Mouse (Mus musculus) limb, embryonic 13.5 days (tissue): ENCODE results near the gene Dnajc16. TPM values are rescaled to one million over a fixed set of nuclear protein-coding genes. Genes with fewer than 3 reads are reported as not detected.

Source experiments
- ATAC-seq: fragments of 200-750 bp; cut with Nextera tagmentation; 2 replicates; pipeline ENCODE4 v1.8.0; 2017; ENCODE audit warnings: low read depth, moderate number of reproducible peaks, moderate TSS enrichment; ENCODE audit not compliant: low FRiP score
- H3K27ac ChIP-seq: fragments of 300-500 bp; sonication (generic); 2 replicates; pipeline ENCODE4 v1.5.1; 2015; ENCODE audit warnings: inconsistent platforms, mild to moderate bottlenecking, moderate library complexity
- H3K27me3 ChIP-seq: fragments of 300-500 bp; sonication (generic); 2 replicates; pipeline ENCODE4 v1.6.1; 2015; ENCODE audit warnings: mild to moderate bottlenecking, inconsistent platforms
- H3K36me3 ChIP-seq: fragments of 300-500 bp; sonication (generic); 2 replicates; pipeline ENCODE4 v1.6.1; 2015; ENCODE audit warnings: inconsistent platforms, mild to moderate bottlenecking, moderate library complexity
- H3K4me1 ChIP-seq: fragments of 300-500 bp; sonication (generic); 2 replicates; pipeline ENCODE4 v1.6.1; 2015; ENCODE audit warnings: inconsistent platforms
- H3K4me2 ChIP-seq: fragments of 300-500 bp; sonication (generic); replicated peaks from 2 replicates; pipeline ENCODE4 v1.6.1; 2015; ENCODE audit warnings: inconsistent platforms, mild to moderate bottlenecking, moderate library complexity
- H3K4me3 ChIP-seq: fragments of 300-500 bp; sonication (generic); 2 replicates; pipeline ENCODE4 v1.5.1; 2015; ENCODE audit warnings: moderate library complexity, mild to moderate bottlenecking, inconsistent platforms
- H3K9ac ChIP-seq: fragments of 300-500 bp; sonication (generic); 2 replicates; pipeline ENCODE4 v1.6.1; 2015; ENCODE audit warnings: mild to moderate bottlenecking, inconsistent platforms
- H3K9me3 ChIP-seq: fragments of 300-500 bp; sonication (generic); 2 replicates; pipeline ENCODE4 v1.6.1; 2016; ENCODE audit warnings: inconsistent platforms
- WGBS: fragments of 180-500 bp; shearing (Covaris S2); methylation state at CpG from one replicate; pipeline ENCODE4 v1.1.7; 2015; 5-methylcytosine and 5-hydroxymethylcytosine counted together
- polyA plus RNA-seq: library from polyadenylated mRNA; unstranded; fragments of >200 nt; fragmentation: Nextera tagmentation; extraction: Ambion mirVana; gene quantifications from 2 replicates; pipeline ENCODE4 v1.2.1, GENCODE M21; 2015

Gene Dnajc16
- polyA plus RNA-seq, 1 experiment from 2014 or later = 3.4 TPM

GRCm38 (mm10) chr4:141793282-141794151 lies 2.8 kb upstream of the Dnajc16 start, which contains the start of gene Casp9:
Casp9 (plus strand) TSS chr4:141793612.
- peak within 1 kb of the TSS; percentile 69 for H3K4me3 ChIP-seq
- H3K4me1 ChIP-seq = peaks cover 28% of the 10 kb centered on the region
- ATAC-seq = peak; percentile 80
- H3K4me2 ChIP-seq = peak within 1 kb of the TSS; percentile 69
- peak within 1 kb of the TSS; percentile 74 for H3K9ac ChIP-seq
- H3K27me3 ChIP-seq = no peaks in the 10 kb centered on the region
- H3K27ac ChIP-seq = peak within 1 kb of the TSS; percentile 88
- H3K9me3 ChIP-seq = no peaks in the 10 kb centered on the region
- WGBS = under 1% methylated on average over 74 of the region's 80 CpGs
- H3K36me3 ChIP-seq = peaks cover 18% of the 10 kb centered on the region

DNA sequence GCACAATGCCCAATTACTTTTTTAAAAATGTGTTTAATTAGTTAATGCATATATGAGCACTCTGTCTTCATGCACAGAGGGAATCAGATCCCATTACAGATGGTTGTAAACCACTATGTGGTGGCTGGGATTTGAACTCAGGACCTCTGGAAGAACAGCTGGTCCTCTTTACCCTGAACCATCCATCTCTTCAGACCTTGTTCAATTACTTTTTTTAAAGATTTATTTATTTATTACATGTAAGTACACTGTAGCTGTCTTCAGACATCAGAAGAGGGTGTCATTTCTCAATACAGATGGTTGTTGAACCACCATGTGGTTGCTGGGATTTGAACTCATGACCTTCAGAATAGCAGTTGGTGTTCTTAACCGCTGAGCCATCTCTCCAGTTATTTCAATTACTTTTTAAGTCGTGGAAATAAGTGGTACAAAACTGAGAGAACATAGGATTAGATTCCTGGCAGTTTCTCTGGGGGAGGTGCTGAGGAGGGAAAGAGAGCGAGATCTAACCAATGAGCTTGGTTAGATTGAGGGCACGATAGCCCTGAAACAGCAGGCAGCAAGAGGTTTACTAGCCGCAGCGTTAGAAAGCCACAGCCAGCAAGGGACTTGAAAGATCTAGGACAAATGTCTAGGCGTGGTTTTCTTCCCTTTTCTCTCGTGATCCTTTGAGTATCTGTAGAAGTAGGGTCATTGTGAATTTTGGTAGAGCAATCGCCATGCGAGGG lies 2.0 kb upstream of the Dnajc16 start:
- H3K36me3 ChIP-seq = peaks cover 19% of the 10 kb centered on the region
- H3K9ac ChIP-seq = peak overlapping the region; percentile 53
- WGBS = 9% methylated on average over 10 of the region's 10 CpGs
- peak overlapping the region; percentile 69 for H3K4me3 ChIP-seq
- no peaks in the 10 kb centered on the region for H3K27me3 ChIP-seq
- H3K9me3 ChIP-seq = no peaks in the 10 kb centered on the region
- no peak for ATAC-seq
- H3K4me1 ChIP-seq = peaks cover 29% of the 10 kb centered on the region
- H3K27ac ChIP-seq = peak overlapping the region; percentile 88
- peak overlapping the region; percentile 69 for H3K4me2 ChIP-seq

GRCm38 (mm10) chr4:141791951-141792350 lies 1.2 kb upstream of the Dnajc16 start:
- peaks cover 34% of the 10 kb centered on the region for H3K4me1 ChIP-seq
- peaks cover 18% of the 10 kb centered on the region for H3K36me3 ChIP-seq
- no peak overlapping the region for H3K9ac ChIP-seq
- H3K9me3 ChIP-seq = no peaks in the 10 kb centered on the region
- no peak overlapping the region for H3K4me3 ChIP-seq
- H3K27ac ChIP-seq = no peak overlapping the region
- no peaks in the 10 kb centered on the region for H3K27me3 ChIP-seq
- no peak overlapping the region for H3K4me2 ChIP-seq
- no peak for ATAC-seq
- WGBS = 87% methylated on average over 8 of the region's 8 CpGs

DNA sequence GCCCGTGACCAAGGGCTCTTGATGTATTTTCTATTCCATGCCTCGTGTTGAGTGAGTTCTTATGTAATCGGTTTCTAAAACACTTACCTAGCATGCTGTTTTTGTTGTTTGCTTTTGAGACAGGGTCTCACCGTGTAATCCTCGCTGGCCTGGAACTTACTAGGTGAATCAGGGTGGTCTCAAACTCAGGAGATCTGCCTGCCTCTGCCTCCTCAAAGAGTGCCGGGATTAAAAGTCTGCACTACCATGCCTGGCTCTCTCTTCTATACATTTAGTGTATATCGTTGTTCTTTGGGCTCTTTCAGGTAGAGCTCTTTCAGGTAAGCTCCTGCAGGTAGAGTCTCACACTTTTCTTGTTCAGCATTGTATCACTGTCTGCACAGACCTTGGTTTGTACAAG lies 755 bp upstream of the Dnajc16 start:
- ATAC-seq = no peak
- no peak overlapping the region for H3K27ac ChIP-seq
- H3K27me3 ChIP-seq = no peaks in the 10 kb centered on the region
- peaks cover 16% of the 10 kb centered on the region for H3K36me3 ChIP-seq
- 90% methylated on average over 7 of the region's 7 CpGs for WGBS
- H3K9me3 ChIP-seq = no peaks in the 10 kb centered on the region
- no peak overlapping the region for H3K9ac ChIP-seq
- H3K4me2 ChIP-seq = no peak overlapping the region; the same call in 1 of the 2 replicates
- H3K4me3 ChIP-seq = no peak overlapping the region
- H3K4me1 ChIP-seq = peaks cover 37% of the 10 kb centered on the region

DNA sequence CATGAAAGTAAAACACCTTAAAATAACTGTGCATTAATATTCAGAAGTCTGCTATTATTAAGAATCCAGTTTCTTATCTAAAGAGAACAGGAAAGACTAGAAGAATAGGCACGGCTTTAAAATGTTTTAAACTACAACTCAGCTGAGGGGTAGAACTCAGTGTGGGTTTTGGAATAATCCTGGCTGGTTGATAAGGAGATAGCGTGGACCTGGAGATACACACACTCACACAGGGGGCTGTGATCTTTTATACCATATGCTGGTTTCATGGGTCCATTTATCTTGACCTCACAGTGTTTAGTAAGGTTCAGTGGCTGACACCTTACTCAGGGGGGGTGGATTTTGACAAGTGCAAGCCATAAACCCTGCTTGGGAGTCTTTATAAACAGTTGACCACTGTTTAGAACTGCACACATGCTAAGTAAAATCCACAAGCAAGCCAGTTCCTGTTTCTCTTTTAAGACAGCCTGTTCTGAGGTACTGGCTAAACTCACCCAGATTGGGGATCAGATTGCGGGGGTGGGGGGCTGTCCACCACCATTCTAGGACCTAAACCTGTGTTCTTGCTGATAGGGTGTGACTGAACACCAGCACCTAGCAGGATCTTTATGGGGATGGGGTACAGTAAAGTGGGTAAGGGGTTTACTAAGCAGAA lies 1.0 kb downstream of the Dnajc16 start:
- H3K27me3 ChIP-seq = no peaks in the 10 kb centered on the region
- ATAC-seq = no peak
- H3K36me3 ChIP-seq = peaks cover 28% of the 10 kb centered on the region
- peak overlapping the region; percentile 98 for H3K9ac ChIP-seq
- WGBS = 53% methylated on average over 3 of the region's 3 CpGs
- H3K9me3 ChIP-seq = no peaks in the 10 kb centered on the region
- H3K27ac ChIP-seq = no peak overlapping the region; the same call in 1 of the 2 replicates
- peak overlapping the region; percentile 85 for H3K4me2 ChIP-seq
- H3K4me3 ChIP-seq = peak overlapping the region; percentile 78
- peaks cover 33% of the 10 kb centered on the region for H3K4me1 ChIP-seq

DNA sequence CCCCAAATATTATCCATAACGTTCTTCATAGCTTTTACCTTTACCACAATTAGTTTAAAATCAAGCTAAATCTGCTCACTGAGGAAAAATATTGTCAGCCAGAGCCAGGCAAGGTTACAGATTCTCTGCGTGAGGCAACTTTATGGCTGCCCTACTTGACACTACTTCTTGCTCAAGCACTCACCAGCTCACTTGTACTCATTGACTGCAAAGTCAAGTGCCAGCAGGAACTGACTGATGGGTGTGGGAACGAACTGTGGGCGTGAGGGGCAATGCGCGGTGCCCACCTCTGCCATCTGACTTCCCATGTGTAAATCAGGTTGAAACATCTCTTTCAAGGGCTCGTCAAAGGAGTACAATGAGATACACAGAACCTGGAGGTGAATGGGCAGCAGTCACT lies 3.3 kb downstream of the Dnajc16 start:
- WGBS = 88% methylated on average over 7 of the region's 7 CpGs
- H3K27ac ChIP-seq = no peak overlapping the region; the same call in 1 of the 2 replicates
- H3K4me1 ChIP-seq = peaks cover 24% of the 10 kb centered on the region
- H3K36me3 ChIP-seq = peaks cover 50% of the 10 kb centered on the region
- H3K9ac ChIP-seq = no peak overlapping the region
- H3K27me3 ChIP-seq = no peaks in the 10 kb centered on the region
- no peaks in the 10 kb centered on the region for H3K9me3 ChIP-seq
- H3K4me3 ChIP-seq = no peak overlapping the region
- H3K4me2 ChIP-seq = no peak overlapping the region
- ATAC-seq = no peak

DNA sequence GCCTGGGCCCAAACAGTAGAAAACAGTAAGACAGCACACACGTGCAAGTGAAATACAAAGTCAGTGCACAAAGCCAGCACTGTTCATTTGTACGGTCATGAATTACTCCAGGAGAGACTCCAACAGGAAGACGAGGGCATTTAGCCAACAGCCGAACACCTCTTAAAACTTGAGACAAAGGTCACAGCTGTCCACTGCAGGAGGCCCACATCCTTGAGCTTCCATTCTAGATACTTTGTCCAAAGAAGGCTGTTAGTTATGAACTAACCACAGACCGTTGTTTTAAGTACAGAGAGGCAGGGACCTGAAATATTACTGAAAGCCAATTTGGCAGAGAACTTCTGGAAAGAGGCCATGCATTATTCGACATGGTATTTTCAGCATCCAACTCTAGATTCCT lies 3.7 kb downstream of the Dnajc16 start:
- H3K27me3 ChIP-seq = no peaks in the 10 kb centered on the region
- H3K27ac ChIP-seq = peak overlapping the region; percentile 11; the same call in 1 of the 2 replicates
- peaks cover 54% of the 10 kb centered on the region for H3K36me3 ChIP-seq
- no peaks in the 10 kb centered on the region for H3K9me3 ChIP-seq
- 52% methylated on average over 6 of the region's 6 CpGs for WGBS
- no peak overlapping the region for H3K4me2 ChIP-seq
- ATAC-seq = no peak
- no peak overlapping the region for H3K4me3 ChIP-seq
- peaks cover 23% of the 10 kb centered on the region for H3K4me1 ChIP-seq
- no peak overlapping the region for H3K9ac ChIP-seq

DNA sequence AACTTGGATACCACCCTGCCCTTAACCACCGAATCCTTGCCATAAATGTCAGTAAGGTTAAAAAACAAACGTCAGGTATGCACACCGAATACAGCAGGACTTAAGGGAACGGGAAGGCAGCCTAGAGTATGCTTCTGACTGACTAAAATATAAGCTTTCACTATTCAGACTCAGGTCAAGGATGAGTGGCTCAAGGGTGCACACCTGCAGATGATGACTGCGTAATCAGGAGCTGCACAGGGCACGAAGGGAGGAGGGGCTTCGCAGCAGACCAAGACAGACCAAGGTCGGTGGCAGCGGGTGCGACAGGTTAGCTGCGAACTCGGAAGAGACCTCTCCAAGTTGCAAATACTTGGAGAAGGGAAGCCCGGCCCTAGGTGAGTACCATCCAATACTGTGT lies 4.6 kb downstream of the Dnajc16 start:
- Histone ChIP-seq H3K4me3 (no peak overlapping the region), H3K27ac (peak overlapping the region; percentile 2; the same call in 1 of the 2 replicates), H3K36me3 (peaks cover 64% of the 10 kb centered on the region)

DNA sequence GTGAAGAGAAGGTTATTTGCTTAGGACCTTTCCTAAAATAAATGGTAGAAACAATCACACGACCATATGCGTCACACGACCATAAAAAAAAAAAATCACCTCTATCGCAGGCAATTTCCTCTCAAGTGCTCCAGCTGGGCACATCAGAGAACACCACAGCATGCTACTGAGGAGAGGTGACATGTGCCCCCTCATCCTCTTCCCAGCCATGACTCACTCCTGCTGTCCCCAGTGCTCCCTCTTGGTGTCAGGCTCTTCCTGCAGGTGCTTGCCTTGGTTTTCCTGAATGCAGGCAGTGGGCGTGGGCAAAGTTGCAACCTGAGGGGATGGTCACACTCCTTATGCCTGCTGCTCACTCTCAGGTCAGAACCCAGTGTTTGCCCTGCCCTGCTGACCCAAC lies 5.9 kb downstream of the Dnajc16 start:
- no peak overlapping the region for H3K4me3 ChIP-seq
- no peak overlapping the region for H3K27ac ChIP-seq
- H3K4me1 ChIP-seq = peaks cover 17% of the 10 kb centered on the region
- H3K36me3 ChIP-seq = peaks cover 77% of the 10 kb centered on the region
- no peaks in the 10 kb centered on the region for H3K27me3 ChIP-seq
- no peaks in the 10 kb centered on the region for H3K9me3 ChIP-seq
- no peak for ATAC-seq
- 77% methylated on average over 5 of the region's 5 CpGs for WGBS
- no peak overlapping the region for H3K9ac ChIP-seq
- no peak overlapping the region for H3K4me2 ChIP-seq

More for the DNA sequence above, 4.6 kb downstream of the Dnajc16 start:
- no peak overlapping the region for H3K9ac ChIP-seq
- H3K27me3 ChIP-seq = no peaks in the 10 kb centered on the region
- ATAC-seq = no peak
- no peak overlapping the region for H3K4me2 ChIP-seq
- 92% methylated on average over 13 of the region's 13 CpGs for WGBS
- H3K9me3 ChIP-seq = no peaks in the 10 kb centered on the region
- H3K4me1 ChIP-seq = peaks cover 21% of the 10 kb centered on the region

GRCm38 (mm10) chr4:141781201-141781985 lies 9.3 kb downstream of the Dnajc16 start:
- H3K36me3 ChIP-seq = peaks cover 90% of the 10 kb centered on the region
- H3K9ac ChIP-seq = no peak overlapping the region
- H3K4me2 ChIP-seq = no peak overlapping the region
- WGBS = 97% methylated on average over 8 of the region's 8 CpGs
- H3K27me3 ChIP-seq = no peaks in the 10 kb centered on the region
- H3K4me3 ChIP-seq = no peak overlapping the region
- H3K9me3 ChIP-seq = no peaks in the 10 kb centered on the region
- no peak overlapping the region for H3K27ac ChIP-seq
- 0 out of 2 replicates have a peak, but pooled peaks cover 3% of the 10 kb centered on the region for H3K4me1 ChIP-seq
- no peak for ATAC-seq

GRCm38 (mm10) chr4:141779828-141780227 lies 10.9 kb downstream of the Dnajc16 start:
- Histone ChIP-seq H3K9ac (no peak overlapping the region), H3K36me3 (peaks cover 93% of the 10 kb centered on the region), H3K27me3 (no peaks in the 10 kb centered on the region), H3K4me2 (no peak overlapping the region), H3K4me3 (no peak overlapping the region), H3K4me1 (no peaks in the 10 kb centered on the region), H3K9me3 (no peaks in the 10 kb centered on the region), H3K27ac (no peak overlapping the region)
- no peak for ATAC-seq
- WGBS = 92% methylated on average over 8 of the region's 8 CpGs
